Mouse (Mus musculus): ENCODE results near the gene Zfp988. TPM values are rescaled to one million over a fixed set of nuclear protein-coding genes. Genes with fewer than 3 reads are reported as not detected.

Zfp988 gene
- total RNA-seq, 2 experiments from 2014 or later = 0.21 TPM; not detected in 1

Other genes starting within 250 kb of the Zfp988 start
- 1 to 10 TPM; 7.0 to 7.5 TPM for gene Zfp991, start 173.6 kb upstream of the Zfp988 start, total RNA-seq (2021)
- gene Zfp978, start 55.6 kb downstream of the Zfp988 start, total RNA-seq (2021) = not detected
- 1 to 10 TPM; 2.2 to 3.2 TPM for gene Zfp982, start 186.7 kb downstream of the Zfp988 start, total RNA-seq (2021)
- gene Gm16503, start 234.5 kb downstream of the Zfp988 start, total RNA-seq (2021) = under 1 TPM; 0.30 to 0.35 TPM
- gene Zfp985, start 247.6 kb downstream of the Zfp988 start, total RNA-seq (2021) = not detected

Data from layer of hippocampus, postnatal 25 days (tissue).